Mouse (Mus musculus) cerebellum, adult 2 months (tissue): ENCODE results near the gene Clmp.
A peak's percentile ranks its signal among the peaks of the same experiment; 100 is the strongest.

Experiments
- CTCF ChIP-seq: fragments of 200-500 bp; IDR thresholded peaks from 2 replicates; pipeline ENCODE4 v1.5.1; 2011; ENCODE audit warnings: low read depth, mild to moderate bottlenecking, control low read depth, low read length, moderate library complexity, borderline replicate concordance; ENCODE audit not compliant: insufficient read depth
- POLR2A ChIP-seq: fragments of 200-500 bp; IDR thresholded peaks from 2 replicates; pipeline ENCODE4 v1.6.1; 2011; ENCODE audit warnings: low read length, control low read depth, borderline replicate concordance; ENCODE audit not compliant: insufficient read depth

DNA sequence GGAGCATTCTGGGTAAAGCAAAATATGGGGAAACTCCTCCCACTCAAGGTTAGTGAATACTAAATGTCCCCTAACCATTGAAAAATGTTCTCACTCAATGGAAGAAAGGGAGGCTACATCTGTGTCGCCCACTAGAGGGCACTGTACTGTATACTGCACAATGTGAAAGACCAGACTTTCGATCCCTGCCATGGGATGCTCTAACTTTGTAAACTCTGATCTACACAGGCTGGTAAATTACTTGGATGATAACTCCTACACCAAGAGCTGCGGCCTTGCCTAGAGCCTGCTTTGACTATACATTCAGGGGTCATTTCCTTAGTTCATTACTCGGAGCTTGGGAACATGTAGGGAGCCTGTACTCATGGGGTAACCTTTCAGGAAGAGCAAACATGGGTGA, 70.6 kb downstream of the Clmp start:
- TF ChIP-seq POLR2A (no peak), CTCF (peak; percentile 57; the same call in 1 of the 2 replicates)
